Mouse (Mus musculus) neural tube, embryonic 14.5 days (tissue): ENCODE measurements around the gene Tmem121b. TPM values are rescaled to one million over a fixed set of nuclear protein-coding genes. Genes with fewer than 3 reads are reported as not detected.

Experiments used
- ATAC-seq: fragments of 200-750 bp; cut with Nextera tagmentation; 2 replicates; pipeline ENCODE4 v1.8.0; 2017; ENCODE audit warnings: low read depth, mild to moderate bottlenecking, moderate TSS enrichment, moderate library complexity
- H3K27ac ChIP-seq: fragments of 300-500 bp; sonication (generic); 2 replicates; pipeline ENCODE4 v1.5.1; 2014; ENCODE audit warnings: low read depth, mild to moderate bottlenecking, control low read depth, low read length, moderate library complexity, mixed read lengths
- H3K27me3 ChIP-seq: fragments of 300-500 bp; sonication (generic); 2 replicates; pipeline ENCODE4 v1.6.1; 2014; ENCODE audit warnings: low read length; ENCODE audit not compliant: control insufficient read depth, insufficient read depth
- H3K36me3 ChIP-seq: fragments of 300-500 bp; sonication (generic); 2 replicates; pipeline ENCODE4 v1.6.1; 2014; ENCODE audit warnings: low read length, mixed read lengths; ENCODE audit not compliant: control insufficient read depth, insufficient read depth
- H3K4me1 ChIP-seq: fragments of 300-500 bp; sonication (generic); 2 replicates; pipeline ENCODE4 v1.6.1; 2014; ENCODE audit warnings: low read length; ENCODE audit not compliant: control insufficient read depth, insufficient read depth
- H3K4me2 ChIP-seq: fragments of 300-500 bp; sonication (generic); 2 replicates; pipeline ENCODE4 v1.6.1; 2014; ENCODE audit warnings: mild to moderate bottlenecking, low read depth, low read length, control low read depth
- H3K4me3 ChIP-seq: fragments of 300-500 bp; sonication (generic); 2 replicates; pipeline ENCODE4 v1.5.1; 2014; ENCODE audit warnings: low read depth, low read length, control low read depth, mixed read lengths
- H3K9ac ChIP-seq: fragments of 300-500 bp; sonication (generic); replicated peaks from 2 replicates; pipeline ENCODE4 v1.6.1; 2014; ENCODE audit warnings: low read depth, mild to moderate bottlenecking, control low read depth, low read length, mixed read lengths
- H3K9me3 ChIP-seq: fragments of 300-500 bp; sonication (generic); 2 replicates; pipeline ENCODE4 v1.6.1; 2016; ENCODE audit warnings: low read length; ENCODE audit not compliant: control insufficient read depth
- WGBS: fragments of 180-500 bp; shearing (Covaris S2); extraction: QIAGEN DNeasy Blood & Tissue Kit; methylation state at CpG from one replicate; pipeline ENCODE4 v1.1.7; 2014; 5-methylcytosine and 5-hydroxymethylcytosine counted together
- polyA plus RNA-seq: library from polyadenylated mRNA; unstranded; fragments of >200 nt; fragmentation: Nextera tagmentation; extraction: Ambion mirVana; gene quantifications from 2 replicates; pipeline ENCODE4 v1.2.1, GENCODE M21; 2014

Gene Tmem121b
- polyA plus RNA-seq, result 2.8 and 3.3 TPM in 2 replicates

DNA sequence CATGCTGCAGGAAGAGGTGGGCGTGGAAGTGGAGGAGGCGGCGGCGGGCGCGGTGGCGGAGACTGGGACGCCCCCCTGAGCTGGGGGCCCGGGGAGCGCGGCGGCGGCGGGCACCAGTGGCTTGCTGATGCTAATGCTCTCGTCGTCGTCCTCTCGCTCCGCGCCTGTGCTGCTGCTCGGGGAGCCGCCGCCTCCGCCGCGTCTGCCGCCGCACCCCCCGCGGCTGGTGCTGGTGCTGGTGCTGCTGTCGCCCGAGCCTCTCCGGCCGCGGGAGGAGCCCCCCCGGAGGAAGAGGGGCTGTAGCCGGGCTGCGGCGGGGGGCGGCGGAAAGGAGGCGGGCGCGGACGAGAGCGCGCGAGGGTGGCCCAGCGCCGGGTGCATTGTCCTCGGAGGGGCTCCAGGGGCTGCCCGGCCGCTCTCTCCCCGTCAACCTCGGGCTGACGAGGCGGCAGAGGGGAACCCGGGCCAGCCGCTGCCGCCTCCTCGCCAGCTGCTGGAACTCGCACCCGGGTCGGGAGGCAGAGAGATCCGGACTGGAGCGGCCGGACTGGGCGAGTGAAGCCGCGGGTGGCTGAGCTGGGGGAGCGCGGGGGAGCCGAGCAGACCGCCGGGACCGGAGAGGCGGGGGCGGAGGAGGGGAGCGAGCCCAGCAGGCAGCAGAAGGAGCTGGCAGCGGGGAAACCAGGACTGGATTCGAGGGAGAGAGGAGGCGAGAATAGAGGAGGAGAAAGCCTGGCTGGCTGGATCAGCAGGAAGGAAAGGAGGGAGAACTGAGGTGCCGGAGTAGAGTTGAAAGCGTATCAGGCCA lies at the start of gene Tmem121b:
TSS of gene Tmem121b (minus strand) at position 434 of the 808 bp plus-strand sequence.
- Histone ChIP-seq H3K9ac (peak within 1 kb of the TSS; percentile 91), H3K4me1 (peaks cover 39% of the 10 kb centered on the region), H3K9me3 (no peaks in the 10 kb centered on the region), H3K27ac (peak within 1 kb of the TSS; percentile 96), H3K4me3 (peak within 1 kb of the TSS; percentile 73), H3K36me3 (no peaks in the 10 kb centered on the region), H3K27me3 (no peaks in the 10 kb centered on the region), H3K4me2 (peak within 1 kb of the TSS; percentile 78)
- peak; percentile 86 for ATAC-seq
- WGBS, result under 1% methylated on average over 51 of the region's 84 CpGs

DNA sequence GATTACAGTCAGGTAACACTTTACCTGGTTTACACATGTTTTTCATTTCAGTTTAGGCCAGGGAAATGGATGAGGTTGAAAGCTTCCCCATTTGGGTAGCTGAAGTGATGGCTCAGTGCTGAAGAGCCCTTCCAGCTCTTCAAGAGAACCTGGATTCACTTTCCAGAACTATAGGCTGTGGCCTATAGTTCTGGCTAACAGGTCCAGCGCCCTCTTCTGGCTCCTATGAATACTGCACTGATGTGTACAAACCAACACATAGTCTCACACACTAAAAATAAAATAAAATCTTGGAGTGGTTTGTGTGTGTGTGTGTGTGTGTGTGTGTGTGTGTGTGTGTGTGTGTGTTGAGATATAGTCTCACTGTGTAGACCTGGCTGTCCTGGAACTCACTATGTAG lies 48.5 kb upstream of the Tmem121b start:
- ATAC-seq, result no peak

DNA sequence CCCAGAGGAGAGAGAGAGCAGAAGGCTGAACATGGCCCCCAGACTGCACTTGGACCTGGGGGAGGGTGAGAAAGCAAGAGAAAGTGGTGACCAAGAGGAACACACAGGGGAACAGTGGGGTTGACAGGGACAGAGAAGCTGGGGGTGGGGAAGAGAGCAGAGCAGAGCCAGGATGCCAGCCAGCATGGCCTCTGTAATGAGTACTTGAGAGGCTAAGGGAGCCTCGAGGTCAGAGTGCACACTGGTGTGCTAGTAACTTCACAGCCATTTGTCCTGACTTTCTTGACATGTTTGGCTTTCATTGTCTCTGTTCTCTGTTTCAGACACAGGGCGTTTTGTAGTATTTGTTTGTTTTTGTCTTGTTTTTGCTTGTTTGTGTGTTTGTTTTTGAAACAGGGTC lies 47.8 kb upstream of the Tmem121b start:
- Histone ChIP-seq H3K4me2 (no peak overlapping the region), H3K36me3 (no peaks in the 10 kb centered on the region), H3K27ac (no peak overlapping the region), H3K9me3 (no peaks in the 10 kb centered on the region), H3K27me3 (no peaks in the 10 kb centered on the region), H3K4me1 (0 out of 2 replicates have a peak, but pooled peaks cover 4% of the 10 kb centered on the region), H3K9ac (no peak overlapping the region), H3K4me3 (no peak overlapping the region)
- whole genome bisulfite sequencing, result 51% methylated on average over 2 of the region's 2 CpGs
- no peak for ATAC-seq

More for the DNA sequence above, 48.5 kb upstream of the Tmem121b start:
- no peak overlapping the region for H3K4me3 ChIP-seq
- 0 out of 2 replicates have a peak, but pooled peaks cover 4% of the 10 kb centered on the region for H3K4me1 ChIP-seq
- no peak overlapping the region for H3K9ac ChIP-seq
- H3K9me3 ChIP-seq, result no peaks in the 10 kb centered on the region
- H3K4me2 ChIP-seq, result no peak overlapping the region
- H3K27me3 ChIP-seq, result no peaks in the 10 kb centered on the region
- no peak overlapping the region for H3K27ac ChIP-seq
- 5% methylated on average over 1 of the region's 1 CpGs for WGBS
- H3K36me3 ChIP-seq, result no peaks in the 10 kb centered on the region

DNA sequence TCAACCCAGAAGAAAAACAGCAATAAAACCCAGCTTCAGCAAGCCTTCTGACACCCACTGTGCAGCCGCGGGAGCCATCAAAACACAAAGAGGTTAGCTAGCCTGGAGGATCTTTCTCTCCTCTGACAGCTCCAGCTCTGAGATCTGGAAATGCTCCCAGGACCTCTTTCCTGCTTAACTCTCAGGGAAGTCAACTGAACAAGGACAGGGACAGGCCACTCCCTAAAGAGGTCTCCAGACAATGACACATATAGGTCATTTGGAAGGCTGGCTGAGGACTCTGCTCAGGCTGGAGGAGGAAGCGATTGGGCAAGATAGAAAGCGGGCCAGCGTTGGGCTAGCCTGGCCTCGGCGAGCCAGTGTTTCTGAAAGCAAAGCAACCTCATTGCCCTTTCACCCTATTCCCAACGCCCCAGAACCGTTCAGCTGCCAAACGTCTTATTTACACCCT lies 46.2 kb upstream of the Tmem121b start:
- Histone ChIP-seq H3K9me3 (no peaks in the 10 kb centered on the region), H3K36me3 (no peaks in the 10 kb centered on the region), H3K27ac (peak overlapping the region; percentile 57; the same call in 1 of the 2 replicates), H3K4me2 (no peak overlapping the region), H3K9ac (no peak overlapping the region), H3K4me1 (0 out of 2 replicates have a peak, but pooled peaks cover 4% of the 10 kb centered on the region), H3K27me3 (no peaks in the 10 kb centered on the region), H3K4me3 (no peak overlapping the region)
- peak; percentile 21; the same call in 1 of the 2 replicates for ATAC-seq
- 25% methylated on average over 10 of the region's 10 CpGs for WGBS

DNA sequence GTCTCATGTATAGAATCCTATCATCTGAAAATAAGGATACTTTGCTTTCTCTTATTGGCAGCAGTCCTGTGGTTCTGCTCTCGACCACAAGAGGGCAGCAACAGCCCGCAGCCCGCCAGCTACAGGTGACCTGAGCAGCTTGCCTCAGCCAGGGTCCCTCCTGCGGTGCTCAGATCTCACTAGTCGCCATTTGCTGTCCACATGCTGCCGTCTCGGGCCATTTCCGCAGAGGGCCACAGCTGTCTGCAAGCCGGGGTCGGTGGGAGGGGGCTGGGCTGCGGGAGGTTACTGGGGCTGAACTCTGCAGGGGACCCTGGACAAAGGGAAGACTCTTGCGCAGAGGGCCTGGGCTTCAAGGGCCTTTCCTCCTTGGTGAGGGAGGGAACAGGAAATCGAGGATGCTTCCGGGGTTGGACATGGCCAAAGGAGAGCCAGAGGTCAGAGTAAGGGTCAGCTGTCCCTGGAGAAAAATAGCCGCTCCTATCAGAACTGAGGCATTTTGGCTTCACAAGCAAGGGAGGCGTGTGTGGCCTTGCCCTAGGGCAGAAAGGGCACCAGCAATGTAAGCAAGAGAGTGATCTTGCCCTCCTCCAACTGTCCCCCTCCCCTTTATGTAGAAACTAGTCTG lies 45.6 kb upstream of the Tmem121b start:
- ATAC-seq, result peak; percentile 94
- WGBS, result 3% methylated on average over 16 of the region's 16 CpGs

DNA sequence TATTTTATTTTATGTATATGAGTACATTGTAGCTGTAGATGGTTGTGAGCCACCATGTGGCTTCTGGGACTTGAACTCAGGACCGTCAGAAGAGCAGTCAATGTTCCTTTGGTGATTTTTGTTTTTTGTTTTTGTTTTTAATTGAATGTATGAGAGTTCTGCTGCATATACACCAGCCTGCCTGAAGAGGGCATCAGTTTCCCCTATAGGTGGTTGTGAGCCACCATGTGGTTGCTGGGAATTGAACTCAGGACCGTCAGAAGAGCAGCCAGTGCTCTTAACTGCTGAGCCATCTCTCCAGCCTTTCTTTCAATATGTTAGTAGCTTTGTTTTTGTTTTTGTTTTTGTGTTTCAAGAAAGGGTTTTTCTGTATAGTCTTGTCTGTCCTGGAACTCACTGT lies 42.7 kb upstream of the Tmem121b start:
- no peak overlapping the region for H3K27ac ChIP-seq
- no peak overlapping the region for H3K4me2 ChIP-seq
- no peak for ATAC-seq
- no peaks in the 10 kb centered on the region for H3K27me3 ChIP-seq
- H3K9ac ChIP-seq, result no peak overlapping the region
- WGBS, result 90% methylated on average over 2 of the region's 2 CpGs
- H3K9me3 ChIP-seq, result no peaks in the 10 kb centered on the region
- H3K4me1 ChIP-seq, result 0 out of 2 replicates have a peak, but pooled peaks cover 7% of the 10 kb centered on the region
- H3K36me3 ChIP-seq, result no peaks in the 10 kb centered on the region
- no peak overlapping the region for H3K4me3 ChIP-seq

More for the DNA sequence above, 45.6 kb upstream of the Tmem121b start:
- H3K4me3 ChIP-seq, result peak overlapping the region; percentile 25; the same call in 1 of the 2 replicates
- peak overlapping the region; percentile 62 for H3K4me2 ChIP-seq
- H3K9me3 ChIP-seq, result no peaks in the 10 kb centered on the region
- H3K27me3 ChIP-seq, result no peaks in the 10 kb centered on the region
- no peaks in the 10 kb centered on the region for H3K36me3 ChIP-seq
- H3K9ac ChIP-seq, result peak overlapping the region; percentile 42; the same call in 1 of the 2 replicates
- peak overlapping the region; percentile 57; the same call in 1 of the 2 replicates for H3K27ac ChIP-seq
- H3K4me1 ChIP-seq, result 0 out of 2 replicates have a peak, but pooled peaks cover 4% of the 10 kb centered on the region

DNA sequence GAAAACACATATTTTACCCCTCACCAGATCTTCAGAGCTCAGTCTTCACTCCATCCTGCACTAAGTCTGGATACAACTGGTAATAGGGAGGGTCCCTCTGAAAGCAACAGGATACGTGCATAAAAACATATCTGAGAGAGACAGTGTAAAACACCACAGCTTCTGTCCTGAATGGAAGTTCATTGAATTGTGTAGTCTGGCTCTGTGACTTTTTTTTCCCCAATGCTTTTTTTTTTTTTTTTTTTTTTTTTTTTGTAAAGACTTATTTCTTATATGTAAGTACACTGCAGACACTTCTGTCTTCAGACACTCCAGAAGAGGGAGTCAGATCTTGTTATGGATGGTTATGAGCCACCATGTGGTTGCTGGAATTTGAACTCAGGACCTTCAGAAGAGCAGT lies 39.0 kb upstream of the Tmem121b start:
- Histone ChIP-seq H3K9me3 (no peaks in the 10 kb centered on the region), H3K27me3 (no peaks in the 10 kb centered on the region), H3K4me3 (no peak overlapping the region), H3K9ac (no peak overlapping the region), H3K4me1 (peaks cover 15% of the 10 kb centered on the region), H3K4me2 (no peak overlapping the region; the same call in 1 of the 2 replicates), H3K36me3 (no peaks in the 10 kb centered on the region), H3K27ac (no peak overlapping the region)
- ATAC-seq, result no peak
- 91% methylated on average over 1 of the region's 1 CpGs for WGBS

DNA sequence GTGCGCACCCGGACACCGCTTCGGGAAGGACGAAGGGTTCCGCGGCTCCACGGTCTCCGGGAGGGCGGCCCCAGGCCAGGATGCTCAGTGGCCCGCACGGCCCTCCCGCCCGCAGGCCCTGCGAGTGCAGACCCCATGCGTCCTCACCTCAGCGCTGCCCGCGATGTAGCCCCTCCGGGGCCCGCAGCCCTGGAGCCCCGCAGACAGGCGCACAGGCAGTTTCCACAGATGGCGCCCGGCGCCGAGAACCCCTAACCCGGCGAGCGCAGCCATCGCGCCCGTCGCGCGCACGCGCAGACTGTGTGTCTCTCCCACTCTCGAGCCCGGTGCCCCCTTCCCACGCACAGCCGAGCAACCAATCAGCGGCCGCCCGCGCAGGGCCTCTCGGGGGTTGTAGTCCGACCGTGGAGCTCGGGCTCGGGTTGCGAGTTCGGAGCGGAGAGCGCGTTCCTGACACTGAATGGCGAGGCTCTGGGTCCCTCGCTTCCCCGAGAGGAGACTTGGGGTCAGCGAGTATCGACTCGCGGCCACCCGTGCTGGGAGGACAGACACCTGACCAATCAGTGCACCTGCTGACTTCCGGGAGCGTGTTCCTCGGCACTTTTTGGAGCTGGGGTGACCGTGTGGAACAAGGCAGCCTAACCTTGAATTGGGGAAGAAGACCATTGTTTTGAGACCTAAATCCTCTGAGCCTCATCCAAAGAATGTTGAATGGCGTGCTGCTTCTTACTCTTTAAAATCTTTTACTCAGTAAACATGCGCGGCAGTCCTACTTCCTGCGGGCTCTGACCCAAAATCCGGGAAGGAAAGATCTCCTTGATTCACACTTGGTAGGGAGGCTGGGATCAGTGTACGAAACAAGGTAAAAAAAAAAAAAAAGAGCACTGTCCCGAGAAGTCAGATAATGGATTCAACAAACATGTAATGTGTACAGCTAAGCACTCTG lies 37.7 kb upstream of the Tmem121b start, which contains the start of gene Hdhd5:
TSS of gene Hdhd5 (minus strand) at position 300 of the 946 bp plus-strand sequence.
- peak; percentile 98 for ATAC-seq
- Histone ChIP-seq H3K27ac (no peak within 1 kb of the TSS), H3K9me3 (no peaks in the 10 kb centered on the region), H3K4me3 (peak within 1 kb of the TSS; percentile 96), H3K36me3 (no peaks in the 10 kb centered on the region), H3K4me2 (peak within 1 kb of the TSS; percentile 73), H3K27me3 (no peaks in the 10 kb centered on the region), H3K9ac (peak within 1 kb of the TSS; percentile 88), H3K4me1 (peaks cover 15% of the 10 kb centered on the region)
- under 1% methylated on average over 75 of the region's 75 CpGs for WGBS
